Mouse (Mus musculus): ENCODE data around the gene Ttc29.

Gene Ttc29

GRCm38 (mm10) chr8:78277411-78277810, 64.3 kb downstream of the Ttc29 start:
- no peak for DNase-seq (ENCODE audit: low read depth in 1 of 2, low spot score in 2 of 2)

- no peak for DNase-seq (ENCODE audit: low read depth in 1 of 2, low spot score in 2 of 2)
These were observed 65.5 kb downstream of the Ttc29 start for GRCm38 (mm10) chr8:78278598-78278997.

- no peak for DNase-seq (ENCODE audit: low read depth in 1 of 2, low spot score in 2 of 2)
These were observed 71.7 kb downstream of the Ttc29 start for GRCm38 (mm10) chr8:78284805-78285204.

- no peak for DNase-seq (ENCODE audit: low read depth in 1 of 2, low spot score in 2 of 2)
These were observed 72.3 kb downstream of the Ttc29 start for GRCm38 (mm10) chr8:78285366-78285765.

- DNase-seq (ENCODE audit: low read depth in 1 of 2, low spot score in 2 of 2) = no peak
These were observed 76.4 kb downstream of the Ttc29 start for GRCm38 (mm10) chr8:78289374-78289971.

- DNase-seq (ENCODE audit: low read depth in 1 of 2, low spot score in 2 of 2) = no peak
These were observed 77.2 kb downstream of the Ttc29 start for GRCm38 (mm10) chr8:78290274-78290673.

GRCm38 (mm10) chr8:78295494-78295893, 82.4 kb downstream of the Ttc29 start:
- DNase-seq (ENCODE audit: low read depth in 1 of 2, low spot score in 2 of 2) = no peak

- DNase-seq (ENCODE audit: low read depth in 1 of 2, low spot score in 2 of 2) = no peak
These were observed 90.5 kb downstream of the Ttc29 start for GRCm38 (mm10) chr8:78303579-78303978.

GRCm38 (mm10) chr8:78306604-78307003, 93.5 kb downstream of the Ttc29 start:
- DNase-seq (ENCODE audit: low read depth in 1 of 2, low spot score in 2 of 2) = no peak

GRCm38 (mm10) chr8:78307131-78307530, 94.0 kb downstream of the Ttc29 start:
- no peak for DNase-seq (ENCODE audit: low read depth in 1 of 2, low spot score in 2 of 2)

GRCm38 (mm10) chr8:78309539-78309938, 96.4 kb downstream of the Ttc29 start:
- DNase-seq (ENCODE audit: low read depth in 1 of 2, low spot score in 2 of 2) = no peak

GRCm38 (mm10) chr8:78315576-78315975, 102.5 kb downstream of the Ttc29 start:
- no peak for DNase-seq (ENCODE audit: low read depth in 1 of 2, low spot score in 2 of 2)

- DNase-seq (ENCODE audit: low read depth in 1 of 2, low spot score in 2 of 2) = no peak
These were observed 104.6 kb downstream of the Ttc29 start for GRCm38 (mm10) chr8:78317666-78318065.

- DNase-seq (ENCODE audit: low read depth in 1 of 2, low spot score in 2 of 2) = no peak
These were observed 110.3 kb downstream of the Ttc29 start for GRCm38 (mm10) chr8:78323391-78323790.

- DNase-seq (ENCODE audit: low read depth in 1 of 2, low spot score in 2 of 2) = no peak
These were observed 127.8 kb downstream of the Ttc29 start for GRCm38 (mm10) chr8:78340689-78341529.

GRCm38 (mm10) chr8:78342151-78342550, 129.1 kb downstream of the Ttc29 start:
- no peak for DNase-seq (ENCODE audit: low read depth in 1 of 2, low spot score in 2 of 2)

GRCm38 (mm10) chr8:78344006-78344405, 130.9 kb downstream of the Ttc29 start:
- DNase-seq (ENCODE audit: low read depth in 1 of 2, low spot score in 2 of 2) = no peak

GRCm38 (mm10) chr8:78345705-78346104, 132.6 kb downstream of the Ttc29 start:
- no peak for DNase-seq (ENCODE audit: low read depth in 1 of 2, low spot score in 2 of 2)

GRCm38 (mm10) chr8:78346131-78346621, 133.1 kb downstream of the Ttc29 start:
- no peak for DNase-seq (ENCODE audit: low read depth in 1 of 2, low spot score in 2 of 2)

GRCm38 (mm10) chr8:78353902-78354301, 140.8 kb downstream of the Ttc29 start:
- DNase-seq (ENCODE audit: low read depth in 1 of 2, low spot score in 2 of 2) = no peak

- DNase-seq (ENCODE audit: low read depth in 1 of 2, low spot score in 2 of 2) = no peak
These were observed 141.7 kb downstream of the Ttc29 start for GRCm38 (mm10) chr8:78354801-78355200.

- DNase-seq (ENCODE audit: low read depth in 1 of 2, low spot score in 2 of 2) = no peak
These were observed 177.7 kb downstream of the Ttc29 start for GRCm38 (mm10) chr8:78390756-78391155.
